Comparison of ENCODE assay signal across 22 mouse cellular contexts in genomic region chr4:106958561-106958960, GRCm38 (mm10). TPM values are rescaled to one million over a fixed set of nuclear protein-coding genes. Genes with fewer than 3 reads are reported as not detected.
DNase-seq lines count a peak whose midpoint lies in the region; ATAC-seq and TF ChIP-seq lines count a peak whose summit lies in the region.
"Had no signal": no experiment of that assay in that cellular context is flagged by ENCODE, and none has a peak within 500 bp of the region (broad histone marks: within the 10 kb centered on the region; RNA-seq: fewer than 3 reads in every experiment).

No protein-coding gene starts in this region.

- H3K9me3 ChIP-seq in forebrain, embryonic 13.5 days (replicated peaks): no peaks in the 10 kb centered on the region
- no peaks in the 10 kb centered on the region for H3K9me3 ChIP-seq in forebrain, embryonic 15.5 days
- no peaks in the 10 kb centered on the region for H3K9me3 ChIP-seq in stomach, embryonic 14.5 days (ENCODE audit: control insufficient read depth, low read depth, low read length)
- H3K9me3 ChIP-seq in stomach, postnatal 0 days (ENCODE audit: control insufficient read depth, low read length): no peaks in the 10 kb centered on the region
- no peaks in the 10 kb centered on the region for H3K9me3 ChIP-seq in heart, embryonic 11.5 days (replicated peaks; ENCODE audit: control insufficient read depth, low read length)
- H3K9me3 ChIP-seq: G1E; heart, embryonic 12.5 days; hindbrain, embryonic 12.5 days had no signal

- no peak overlapping the region for H3K4me3 ChIP-seq in forebrain, embryonic 13.5 days
- no peak overlapping the region for H3K4me3 ChIP-seq in forebrain, embryonic 15.5 days
- no peak overlapping the region for H3K4me3 ChIP-seq in stomach, embryonic 14.5 days (ENCODE audit: low read depth, low read length)
- H3K4me3 ChIP-seq in stomach, postnatal 0 days (ENCODE audit: low read depth, low read length): no peak overlapping the region
- no peak overlapping the region for H3K4me3 ChIP-seq in heart, embryonic 11.5 days (ENCODE audit: low read depth, low read length)
- H3K4me3 ChIP-seq: heart, embryonic 12.5 days; hindbrain, embryonic 12.5 days; layer of hippocampus, adult 2 months; myocyte had no signal

- 82% methylated on average over 3 of the region's 3 CpGs for WGBS in forebrain, embryonic 13.5 days
- WGBS in forebrain, embryonic 15.5 days: 80% methylated on average over 3 of the region's 3 CpGs
- 68% methylated on average over 3 of the region's 3 CpGs for WGBS in stomach, embryonic 14.5 days
- WGBS in stomach, postnatal 0 days: 71% methylated on average over 3 of the region's 3 CpGs
- WGBS in heart, embryonic 11.5 days (ENCODE audit: insufficient replicate concordance): 88% methylated on average over 3 of the region's 3 CpGs

- no peaks in the 10 kb centered on the region for H3K27me3 ChIP-seq in forebrain, embryonic 13.5 days
- H3K27me3 ChIP-seq in forebrain, embryonic 15.5 days: no peaks in the 10 kb centered on the region
- H3K27me3 ChIP-seq in stomach, embryonic 14.5 days (ENCODE audit: control insufficient read depth, insufficient read depth, low read length): no peaks in the 10 kb centered on the region
- H3K27me3 ChIP-seq in stomach, postnatal 0 days (ENCODE audit: control insufficient read depth, insufficient read depth, low read length): no peaks in the 10 kb centered on the region
- H3K27me3 ChIP-seq in heart, embryonic 11.5 days (ENCODE audit: control insufficient read depth, insufficient read depth, low read length): no peaks in the 10 kb centered on the region
- H3K27me3 ChIP-seq: heart, embryonic 12.5 days; hindbrain, embryonic 12.5 days had no signal

- no peak for TF ChIP-seq EP300 in stomach, postnatal 0 days (optimal IDR thresholded peaks at IDR 0.05)

- ATAC-seq in forebrain, embryonic 13.5 days: no peak
- ATAC-seq in forebrain, embryonic 15.5 days (replicated peaks): no peak
- no peak for ATAC-seq in stomach, embryonic 14.5 days (ENCODE audit: insufficient number of reproducible peaks, insufficient read depth, low FRiP score, low read depth)
- no peak for ATAC-seq in stomach, postnatal 0 days (ENCODE audit: low FRiP score, low TSS enrichment)
- no peak for ATAC-seq in heart, embryonic 11.5 days (replicated peaks; ENCODE audit: insufficient number of reproducible peaks, low FRiP score, low TSS enrichment)
- ATAC-seq: forebrain, embryonic 16.5 days had no signal

- peak overlapping the region; percentile 83; the same call in 1 of the 2 replicates for H3K27ac ChIP-seq in forebrain, embryonic 13.5 days
- H3K27ac ChIP-seq in forebrain, embryonic 15.5 days (replicated peaks): no peak overlapping the region
- H3K27ac ChIP-seq in stomach, embryonic 14.5 days (ENCODE audit: low read length): peak overlapping the region; percentile 61; the same call in 1 of the 2 replicates
- H3K27ac ChIP-seq in stomach, postnatal 0 days (replicated peaks): no peak overlapping the region
- no peak overlapping the region for H3K27ac ChIP-seq in heart, embryonic 11.5 days (ENCODE audit: low read depth, low read length)
- H3K27ac ChIP-seq: layer of hippocampus, adult 2 months had no signal

- no peak overlapping the region for H3K9ac ChIP-seq in forebrain, embryonic 13.5 days
- no peak overlapping the region for H3K9ac ChIP-seq in forebrain, embryonic 15.5 days (replicated peaks)
- H3K9ac ChIP-seq in stomach, embryonic 14.5 days (replicated peaks; ENCODE audit: low read depth, low read length): no peak overlapping the region
- no peak overlapping the region for H3K9ac ChIP-seq in stomach, postnatal 0 days (ENCODE audit: low read length)
- no peak overlapping the region for H3K9ac ChIP-seq in heart, embryonic 11.5 days (ENCODE audit: low read depth, low read length)
- H3K9ac ChIP-seq: heart, embryonic 12.5 days; hindbrain, embryonic 12.5 days had no signal

- DNase-seq in kidney, adult 9 months: peak; percentile 79
- DNase-seq in kidney, postnatal 10 days: no peak
- DNase-seq in stomach, postnatal 0 days (ENCODE audit: low spot score): no peak
- no peak for DNase-seq in ovary, postnatal 10 days (ENCODE audit: low spot score)
- DNase-seq: adrenal gland, postnatal 10 days; cerebellum, adult 9-11 months; heart, postnatal 14 days; layer of hippocampus, postnatal 36 days; lung, postnatal 10 days; midbrain, embryonic 14.5 days; right cerebral cortex, postnatal 4 days; thymus, postnatal 4 days had no signal

- H3K4me1 ChIP-seq in forebrain, embryonic 13.5 days: peaks cover 97% of the 10 kb centered on the region
- H3K4me1 ChIP-seq in forebrain, embryonic 15.5 days: peaks cover 89% of the 10 kb centered on the region
- H3K4me1 ChIP-seq in stomach, embryonic 14.5 days (ENCODE audit: control insufficient read depth, insufficient read depth, low read length): peaks cover 73% of the 10 kb centered on the region
- peaks cover 18% of the 10 kb centered on the region for H3K4me1 ChIP-seq in stomach, postnatal 0 days (replicated peaks; ENCODE audit: control insufficient read depth, insufficient read depth)
- peaks cover 36% of the 10 kb centered on the region for H3K4me1 ChIP-seq in heart, embryonic 11.5 days (ENCODE audit: control insufficient read depth, insufficient read depth, low read length)

- H3K4me2 ChIP-seq in forebrain, embryonic 13.5 days: no peak overlapping the region
- no peak overlapping the region for H3K4me2 ChIP-seq in forebrain, embryonic 15.5 days (replicated peaks)
- no peak overlapping the region for H3K4me2 ChIP-seq in stomach, embryonic 14.5 days (replicated peaks; ENCODE audit: low read depth, low read length)
- H3K4me2 ChIP-seq in stomach, postnatal 0 days (replicated peaks; ENCODE audit: low read depth): no peak overlapping the region
- H3K4me2 ChIP-seq in heart, embryonic 11.5 days: no peak overlapping the region
- H3K4me2 ChIP-seq: heart, embryonic 12.5 days; hindbrain, embryonic 12.5 days had no signal

- TF ChIP-seq CTCF in stomach, postnatal 0 days (IDR thresholded peaks at IDR 0.05; ENCODE audit: low read depth): no peak

- H3K36me3 ChIP-seq in forebrain, embryonic 13.5 days (ENCODE audit: poor library complexity, severe bottlenecking): peaks cover 3% of the 10 kb centered on the region; the same call in 1 of the 2 replicates
- no peaks in the 10 kb centered on the region for H3K36me3 ChIP-seq in forebrain, embryonic 15.5 days
- no peaks in the 10 kb centered on the region for H3K36me3 ChIP-seq in stomach, embryonic 14.5 days (ENCODE audit: control insufficient read depth, insufficient read depth, low read length)
- H3K36me3 ChIP-seq in stomach, postnatal 0 days (ENCODE audit: control insufficient read depth, insufficient read depth, low read length): no peaks in the 10 kb centered on the region
- no peaks in the 10 kb centered on the region; the same call in 1 of the 2 replicates for H3K36me3 ChIP-seq in heart, embryonic 11.5 days (ENCODE audit: control insufficient read depth, insufficient read depth, low read length)
- H3K36me3 ChIP-seq: hindbrain, embryonic 12.5 days had no signal

RNA-seq across cellular contexts. Expression of gene Ssbp3, which starts 48.1 kb away (rescaled TPM):
- 168 and 173 TPM in 2 replicates for polyA plus RNA-seq in forebrain, embryonic 13.5 days (2015; fragmentation: Nextera tagmentation; extraction: Ambion mirVana)
- 198 and 201 TPM in 2 replicates for polyA plus RNA-seq in forebrain, embryonic 15.5 days (2015; fragmentation: Nextera tagmentation; extraction: Ambion mirVana)
- polyA plus RNA-seq in stomach, embryonic 14.5 days (2014; fragmentation: Nextera tagmentation; extraction: Ambion mirVana): 79.9 and 83.9 TPM in 2 replicates
- 39.3 and 50.0 TPM in 2 replicates for polyA plus RNA-seq in stomach, postnatal 0 days (2015; fragmentation: Nextera tagmentation; extraction: Ambion mirVana)
- 54.2 and 63.4 TPM in 2 replicates for polyA plus RNA-seq in heart, embryonic 11.5 days (2014; fragmentation: Nextera tagmentation; extraction: Ambion mirVana)

Comparison
In these comparisons a context has a peak if more than half of its experiments do, and no peak if none do; other contexts are left out.
1. H3K27ac ChIP-seq: peak in forebrain, embryonic 13.5 days (single experiment) and stomach, embryonic 14.5 days (single experiment); none in forebrain, embryonic 15.5 days (single experiment), stomach, postnatal 0 days (single experiment) and heart, embryonic 11.5 days (single experiment).